7 mouse cellular contexts compared by ENCODE assay signal in the genomic region with DNA sequence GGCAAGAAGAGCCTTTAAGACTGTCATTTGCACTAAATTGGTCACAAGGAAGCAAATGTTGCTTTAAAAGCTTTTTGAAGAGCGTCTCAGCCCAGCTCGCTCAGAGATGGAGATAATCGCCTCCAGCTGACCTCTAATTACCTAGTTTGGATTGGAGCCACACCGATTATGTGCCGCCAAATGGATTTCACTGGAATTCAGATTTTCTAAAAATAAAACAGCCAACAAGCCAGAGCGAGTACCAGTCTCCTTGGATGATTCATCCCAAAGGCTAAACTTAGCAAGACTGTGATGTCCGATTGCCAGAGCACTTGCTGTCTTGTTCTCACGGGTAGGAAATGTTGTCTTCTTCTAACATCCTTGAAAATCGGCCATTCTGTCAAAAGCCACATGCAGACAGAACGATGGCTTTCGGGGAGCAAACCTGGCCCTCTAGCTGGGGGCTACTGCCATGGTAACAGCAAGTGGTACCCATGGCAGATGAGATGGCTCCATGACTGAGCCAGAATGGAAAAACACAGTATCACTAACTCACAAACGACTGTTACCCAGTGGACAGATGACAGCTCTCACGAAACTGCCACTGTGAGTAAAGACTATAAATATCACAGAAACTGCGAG.
A peak's percentile ranks its signal among the peaks of the same experiment; 100 is the strongest.
DNase-seq lines count a peak whose midpoint lies in the region; ATAC-seq lines count a peak whose summit lies in the region.

No protein-coding gene starts in this region.

- no peak overlapping the region for H3K4me3 ChIP-seq in kidney, embryonic 15.5 days (replicated peaks)

- H3K9me3 ChIP-seq in kidney, embryonic 15.5 days (replicated peaks), result no peaks in the 10 kb centered on the region

- DNase-seq in adrenal gland, postnatal 25 days, result peak; percentile 1
- peak; percentile 78 for DNase-seq in cerebellum, adult 9-11 months
- peak; percentile 58 to 73 for DNase-seq in heart, adult 18-20 months
- DNase-seq in left cerebral cortex, adult 11 months (ENCODE audit: low spot score), result peak; percentile 47
- DNase-seq in kidney, adult 18-20 months, result no peak
- DNase-seq in thymus, adult 18-20 months, result no peak

- no peak overlapping the region for H3K9ac ChIP-seq in kidney, embryonic 15.5 days

- no peaks in the 10 kb centered on the region for H3K36me3 ChIP-seq in kidney, embryonic 15.5 days

- no peak overlapping the region for H3K4me2 ChIP-seq in kidney, embryonic 15.5 days

- H3K27ac ChIP-seq in kidney, embryonic 15.5 days, result no peak overlapping the region

- H3K27me3 ChIP-seq in kidney, embryonic 15.5 days, result no peaks in the 10 kb centered on the region

- WGBS in kidney, embryonic 15.5 days, result 54% methylated on average over 14 of the region's 14 CpGs

- no peaks in the 10 kb centered on the region for H3K4me1 ChIP-seq in kidney, embryonic 15.5 days

- ATAC-seq in kidney, embryonic 15.5 days (replicated peaks; ENCODE audit: low FRiP score), result no peak

Comparison
In these comparisons a context has a peak if more than half of its experiments do, and no peak if none do; other contexts are left out.
1. DNase-seq: peak in adrenal gland, postnatal 25 days (single experiment), cerebellum, adult 9-11 months (single experiment), heart, adult 18-20 months (2 of 2) and left cerebral cortex, adult 11 months (single experiment); none in kidney, adult 18-20 months (single experiment) and thymus, adult 18-20 months (0 of 2).